27 mouse cellular contexts compared by ENCODE assay signal in the genomic region with DNA sequence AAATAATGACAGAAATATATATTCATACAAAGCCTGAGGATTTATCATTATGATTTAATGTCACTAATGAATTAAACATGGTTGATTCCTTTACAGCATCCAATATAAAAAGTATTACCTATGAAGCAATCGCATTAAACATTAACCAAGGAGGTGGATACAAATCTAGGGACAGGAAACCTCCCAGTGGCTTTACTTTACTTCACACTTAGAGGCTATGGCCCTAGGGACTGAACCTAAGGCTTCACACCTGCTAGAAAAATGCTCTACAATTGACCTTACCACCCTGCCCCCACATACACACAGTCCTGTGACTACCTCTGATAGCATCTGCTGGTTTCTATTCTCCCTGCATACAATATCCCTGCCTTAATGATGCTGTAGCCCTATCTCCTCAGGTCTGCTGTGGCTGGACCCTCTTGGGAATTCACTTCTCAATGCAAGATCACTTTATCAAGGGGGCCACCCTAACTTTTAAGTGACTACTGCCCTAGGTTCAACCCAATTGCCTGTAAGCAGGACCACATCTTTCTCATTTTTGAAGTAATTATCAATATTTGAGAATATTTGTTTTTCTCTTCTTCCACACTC.
"Had no signal": no experiment of that assay in that cellular context is flagged by ENCODE, and none has a peak within 500 bp of the region (broad histone marks: within the 10 kb centered on the region; RNA-seq: fewer than 3 reads in every experiment).

No protein-coding gene starts in this region.

- H3K27me3 ChIP-seq: heart, embryonic 12.5 days; hindbrain, embryonic 12.5 days; kidney, embryonic 15.5 days; limb, embryonic 13.5 days; limb, embryonic 15.5 days; liver, embryonic 12.5 days had no signal

- ATAC-seq: hindbrain, embryonic 16.5 days; inflammation-experienced regulatory T-cells, adult 6 months; liver, embryonic 12.5 days had no signal

- H3K4me3 ChIP-seq: gastrocnemius, adult 2 months; heart, adult 2 months; heart, embryonic 10.5 days; heart, embryonic 12.5 days; hindbrain, embryonic 10.5 days; hindbrain, embryonic 12.5 days; kidney, embryonic 15.5 days; limb, embryonic 13.5 days; limb, embryonic 15.5 days; liver, embryonic 12.5 days had no signal

- H3K9me3 ChIP-seq: heart, embryonic 10.5 days had no signal

- H3K4me2 ChIP-seq: heart, embryonic 12.5 days; hindbrain, embryonic 12.5 days; hindbrain, embryonic 14.5 days; kidney, embryonic 15.5 days; limb, embryonic 13.5 days; limb, embryonic 15.5 days; liver, embryonic 12.5 days had no signal

- H3K27ac ChIP-seq: gastrocnemius, adult 2 months; heart, adult 2 months; heart, embryonic 10.5 days; hindbrain, embryonic 10.5 days; hindbrain, embryonic 12.5 days; hindbrain, embryonic 14.5 days; kidney, embryonic 15.5 days; kidney, postnatal 0 days; limb, embryonic 13.5 days; limb, embryonic 15.5 days; liver, embryonic 12.5 days; liver, embryonic 14.5 days had no signal

- H3K9ac ChIP-seq: heart, embryonic 12.5 days; hindbrain, embryonic 12.5 days; hindbrain, embryonic 14.5 days; kidney, embryonic 15.5 days; limb, embryonic 13.5 days; limb, embryonic 15.5 days; liver, embryonic 12.5 days; liver, embryonic 14.5 days had no signal

- DNase-seq: gastrocnemius, adult 2 months; gastrocnemius, postnatal 10 days; gastrocnemius, postnatal 25 days; heart, adult 2 months; heart, postnatal 10 days; heart, postnatal 4 days; kidney, adult 11 months; kidney, adult 2 months; kidney, adult 9 months; kidney, postnatal 14 days; kidney, postnatal 36 days; layer of hippocampus, adult 9-11 months; layer of hippocampus, postnatal 36 days; left cerebral cortex, postnatal 4 days had no signal

- H3K4me1 ChIP-seq: kidney, embryonic 15.5 days; limb, embryonic 15.5 days had no signal
